Mouse (Mus musculus): ENCODE measurements at regions not wholly inside any gene's neighbourhood (a gene's known extent, or its start where the extent isn't known, plus 50 kb on each side); places are given as distances from the start of the nearest gene placed in this dataset.
"Not testable (repeated sequence)": the region's sequence is repeated elsewhere in the genome, so short reads cannot be mapped to it uniquely, and the experiment has no call there.

GRCm38 (mm10) chr4:51868250-51868649, 570.8 kb upstream of the Smc2 start:
- Histone ChIP-seq H3K36me3 (replicated peaks) (no peaks in the 10 kb centered on the region), H3K4me3 (no peak overlapping the region), H3K9me3 (no peaks in the 10 kb centered on the region), H3K27ac (replicated peaks) (no peak overlapping the region), H3K4me1 (no peaks in the 10 kb centered on the region), H3K27me3 (replicated peaks; ENCODE audit: low read depth, poor library complexity, severe bottlenecking) (no peaks in the 10 kb centered on the region)
- 80% methylated on average over 3 of the region's 3 CpGs for WGBS
- DNase-seq (ENCODE audit: low spot score) = no peak

- not testable (repeated sequence) for DNase-seq (ENCODE audit: low spot score); H3K36me3 ChIP-seq (replicated peaks); H3K4me1 ChIP-seq; H3K4me3 ChIP-seq; H3K9me3 ChIP-seq; H3K27ac ChIP-seq (replicated peaks); H3K27me3 ChIP-seq (replicated peaks; ENCODE audit: low read depth, poor library complexity, severe bottlenecking)
Observed at GRCm38 (mm10) chr4:51868716-51869115, 570.3 kb upstream of the Smc2 start.

DNA sequence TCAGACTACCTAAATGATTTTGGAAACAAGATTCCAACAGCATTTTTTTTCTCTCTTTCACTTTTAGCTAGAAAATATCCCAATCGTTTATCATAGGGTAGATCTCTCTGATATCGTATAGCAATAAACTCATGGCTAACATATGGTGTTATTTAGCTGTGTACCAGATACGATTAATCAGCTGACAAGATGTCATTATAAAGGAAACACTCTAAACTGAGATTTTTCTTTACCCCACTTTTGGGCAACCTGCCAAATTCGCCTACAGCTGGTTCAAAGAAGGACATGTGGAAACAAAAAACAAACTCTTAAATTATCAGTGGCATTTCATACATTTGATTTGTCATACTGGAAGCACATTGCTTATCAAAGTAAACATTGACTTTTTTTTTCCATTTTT, 553.6 kb upstream of the Smc2 start:
- no peak for DNase-seq (ENCODE audit: low spot score)
- WGBS = 79% methylated on average over 4 of the region's 4 CpGs
- H3K27ac ChIP-seq (replicated peaks) = no peak overlapping the region

DNA sequence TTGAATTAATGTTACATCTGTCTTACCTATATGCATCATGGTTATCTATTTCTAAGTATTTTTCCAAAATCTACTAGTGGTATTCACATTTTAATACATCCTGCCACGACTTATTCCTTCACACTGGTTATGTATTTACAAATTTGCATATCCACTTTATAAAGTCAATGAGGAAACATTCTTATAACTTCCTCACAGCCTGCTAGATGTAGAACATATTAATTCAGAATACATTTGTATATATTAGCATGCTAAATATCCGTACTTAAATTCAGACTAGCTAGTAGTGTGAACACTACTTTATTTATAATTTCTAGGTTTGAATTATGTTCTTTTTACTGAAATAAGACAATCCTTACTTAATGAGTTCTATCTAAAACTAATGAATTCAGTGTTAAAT, 549.8 kb upstream of the Smc2 start:
- Histone ChIP-seq H3K9me3 (no peaks in the 10 kb centered on the region), H3K36me3 (replicated peaks) (no peaks in the 10 kb centered on the region), H3K4me1 (no peaks in the 10 kb centered on the region), H3K27me3 (replicated peaks; ENCODE audit: low read depth, poor library complexity, severe bottlenecking) (no peaks in the 10 kb centered on the region), H3K4me3 (no peak overlapping the region), H3K27ac (replicated peaks) (no peak overlapping the region)
- 87% methylated on average over 2 of the region's 2 CpGs for WGBS
- no peak for DNase-seq (ENCODE audit: low spot score)

More for the DNA sequence above, 553.6 kb upstream of the Smc2 start:
- H3K36me3 ChIP-seq (replicated peaks) = no peaks in the 10 kb centered on the region
- H3K4me1 ChIP-seq = no peaks in the 10 kb centered on the region
- H3K4me3 ChIP-seq = no peak overlapping the region
- no peaks in the 10 kb centered on the region for H3K27me3 ChIP-seq (replicated peaks; ENCODE audit: low read depth, poor library complexity, severe bottlenecking)
- H3K9me3 ChIP-seq = no peaks in the 10 kb centered on the region

DNA sequence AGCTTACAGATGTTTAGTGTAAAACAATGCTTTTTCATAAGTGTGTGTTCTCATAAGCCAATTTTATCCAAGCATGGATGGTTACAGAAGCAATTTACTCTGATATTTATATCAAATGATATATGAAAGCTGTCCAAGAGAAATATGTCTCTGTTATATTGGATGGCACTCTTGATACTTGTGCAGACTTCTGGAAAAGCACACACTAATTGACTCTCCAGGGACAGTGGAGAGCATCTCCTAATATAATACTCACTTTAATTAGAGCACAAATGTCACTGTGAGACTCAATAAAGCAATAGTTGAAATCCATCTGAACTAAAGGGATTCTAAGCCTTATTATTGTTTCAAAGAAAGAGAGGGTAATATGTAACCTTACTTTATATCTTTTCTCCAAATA, 510.8 kb upstream of the Smc2 start:
- H3K27ac ChIP-seq (replicated peaks) = no peak overlapping the region
- no peaks in the 10 kb centered on the region for H3K4me1 ChIP-seq
- no peak overlapping the region for H3K4me3 ChIP-seq
- no peaks in the 10 kb centered on the region for H3K27me3 ChIP-seq (replicated peaks; ENCODE audit: low read depth, poor library complexity, severe bottlenecking)
- H3K36me3 ChIP-seq (replicated peaks) = no peaks in the 10 kb centered on the region
- DNase-seq (ENCODE audit: low spot score) = no peak
- no peaks in the 10 kb centered on the region for H3K9me3 ChIP-seq

- no peaks in the 10 kb centered on the region for H3K36me3 ChIP-seq (replicated peaks)
- no peak overlapping the region for H3K4me3 ChIP-seq
- no peak overlapping the region for H3K27ac ChIP-seq (replicated peaks)
- 92% methylated on average over 10 of the region's 10 CpGs for WGBS
- H3K27me3 ChIP-seq (replicated peaks; ENCODE audit: low read depth, poor library complexity, severe bottlenecking) = no peaks in the 10 kb centered on the region
- H3K4me1 ChIP-seq = no peaks in the 10 kb centered on the region
- H3K9me3 ChIP-seq = no peaks in the 10 kb centered on the region
- no peak for DNase-seq (ENCODE audit: low spot score)
Observed at GRCm38 (mm10) chr4:51969751-51970150, 469.3 kb upstream of the Smc2 start.

- Histone ChIP-seq H3K9me3 (no peaks in the 10 kb centered on the region), H3K4me1 (no peaks in the 10 kb centered on the region), H3K27me3 (replicated peaks; ENCODE audit: low read depth, poor library complexity, severe bottlenecking) (no peaks in the 10 kb centered on the region), H3K36me3 (replicated peaks) (no peaks in the 10 kb centered on the region), H3K4me3 (no peak overlapping the region), H3K27ac (replicated peaks) (no peak overlapping the region)
- DNase-seq (ENCODE audit: low spot score) = no peak
- WGBS = 87% methylated on average over 8 of the region's 8 CpGs
Observed at GRCm38 (mm10) chr4:51978962-51979361, 460.1 kb upstream of the Smc2 start.

GRCm38 (mm10) chr4:51992482-51992881, 446.6 kb upstream of the Smc2 start:
- Histone ChIP-seq H3K9me3 (no peaks in the 10 kb centered on the region), H3K27me3 (replicated peaks; ENCODE audit: low read depth, poor library complexity, severe bottlenecking) (no peaks in the 10 kb centered on the region), H3K4me3 (no peak overlapping the region), H3K36me3 (replicated peaks) (no peaks in the 10 kb centered on the region), H3K4me1 (no peaks in the 10 kb centered on the region), H3K27ac (replicated peaks) (no peak overlapping the region)
- 85% methylated on average over 2 of the region's 2 CpGs for WGBS
- no peak for DNase-seq (ENCODE audit: low spot score)

- no peaks in the 10 kb centered on the region for H3K9me3 ChIP-seq
- H3K27me3 ChIP-seq (replicated peaks; ENCODE audit: low read depth, poor library complexity, severe bottlenecking) = no peaks in the 10 kb centered on the region
- H3K27ac ChIP-seq (replicated peaks) = no peak overlapping the region
- DNase-seq (ENCODE audit: low spot score) = no peak
- 86% methylated on average over 11 of the region's 11 CpGs for WGBS
- no peaks in the 10 kb centered on the region for H3K4me1 ChIP-seq
- no peaks in the 10 kb centered on the region for H3K36me3 ChIP-seq (replicated peaks)
- H3K4me3 ChIP-seq = no peak overlapping the region
Observed at GRCm38 (mm10) chr4:52036765-52037353, 402.2 kb upstream of the Smc2 start.

DNA sequence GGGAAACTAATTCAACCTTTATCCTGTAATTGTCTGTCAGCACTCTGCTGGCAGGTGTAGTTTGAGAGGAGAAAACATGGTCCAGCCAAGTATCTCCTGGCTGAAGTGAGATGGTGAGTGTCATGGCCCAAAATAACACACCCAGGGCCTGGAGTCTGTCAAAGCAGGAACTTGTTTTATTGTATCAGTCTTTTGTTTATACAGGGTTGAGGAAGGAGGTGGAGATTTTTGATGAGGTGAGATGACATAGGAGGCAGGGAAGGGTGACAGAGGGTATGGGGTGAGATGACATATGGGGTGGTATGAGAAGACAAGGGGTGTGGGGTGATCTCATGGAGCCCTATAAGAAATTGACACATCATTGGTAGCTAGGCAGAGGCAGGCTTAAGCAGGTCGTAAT, 395.6 kb upstream of the Smc2 start:
- no peaks in the 10 kb centered on the region for H3K36me3 ChIP-seq (replicated peaks)
- H3K4me3 ChIP-seq = no peak overlapping the region
- no peaks in the 10 kb centered on the region for H3K27me3 ChIP-seq (replicated peaks; ENCODE audit: low read depth, poor library complexity, severe bottlenecking)
- 88% methylated on average over 1 of the region's 1 CpGs for WGBS
- DNase-seq (ENCODE audit: low spot score) = no peak
- no peak overlapping the region for H3K27ac ChIP-seq (replicated peaks)
- no peaks in the 10 kb centered on the region for H3K4me1 ChIP-seq
- no peaks in the 10 kb centered on the region for H3K9me3 ChIP-seq

DNA sequence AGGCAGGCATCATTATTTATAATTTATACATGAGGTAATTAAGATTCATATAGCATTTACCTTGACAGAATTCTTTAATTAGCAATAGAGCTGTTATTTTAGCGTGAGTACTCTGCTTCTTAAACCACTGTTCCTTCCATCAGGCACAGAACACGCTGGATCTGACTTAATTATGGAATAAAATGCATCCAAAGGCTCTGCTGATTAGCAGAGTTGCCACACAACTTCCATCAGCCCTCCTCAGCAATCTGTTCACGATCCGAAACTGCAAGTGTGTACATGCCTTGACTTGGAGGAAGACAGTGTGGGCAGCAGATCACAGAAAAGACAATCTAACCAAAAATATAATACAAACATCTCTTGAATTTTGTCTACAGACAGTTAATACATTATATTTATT, 388.1 kb upstream of the Smc2 start:
- H3K4me3 ChIP-seq = no peak overlapping the region
- H3K27ac ChIP-seq (replicated peaks) = no peak overlapping the region
- 84% methylated on average over 4 of the region's 4 CpGs for WGBS
- H3K9me3 ChIP-seq = no peaks in the 10 kb centered on the region
- H3K36me3 ChIP-seq (replicated peaks) = no peaks in the 10 kb centered on the region
- no peaks in the 10 kb centered on the region for H3K27me3 ChIP-seq (replicated peaks; ENCODE audit: low read depth, poor library complexity, severe bottlenecking)
- DNase-seq (ENCODE audit: low spot score) = no peak
- H3K4me1 ChIP-seq = no peaks in the 10 kb centered on the region

DNA sequence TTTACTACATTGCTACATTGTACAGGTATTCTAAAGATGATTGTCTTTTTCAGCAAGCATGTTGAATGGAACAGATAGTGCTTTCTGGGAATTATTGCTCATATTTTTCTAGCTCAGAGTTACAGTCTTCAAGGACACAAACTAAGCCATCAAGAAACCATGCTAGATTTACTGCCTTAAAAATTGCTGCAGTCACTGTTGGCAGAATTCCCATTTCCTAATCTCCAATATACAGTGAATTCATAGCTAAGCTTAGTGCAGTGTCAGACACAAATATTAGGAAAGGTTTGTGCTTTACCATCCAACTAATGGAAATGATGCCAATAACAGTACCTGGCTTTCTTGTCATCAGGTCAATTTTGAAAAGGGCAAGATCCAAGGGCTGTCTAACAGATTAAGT, 383.0 kb upstream of the Smc2 start:
- no peaks in the 10 kb centered on the region for H3K4me1 ChIP-seq
- DNase-seq (ENCODE audit: low spot score) = no peak
- no peaks in the 10 kb centered on the region for H3K27me3 ChIP-seq (replicated peaks; ENCODE audit: low read depth, poor library complexity, severe bottlenecking)
- no peak overlapping the region for H3K4me3 ChIP-seq
- H3K27ac ChIP-seq (replicated peaks) = no peak overlapping the region
- H3K9me3 ChIP-seq = no peaks in the 10 kb centered on the region
- H3K36me3 ChIP-seq (replicated peaks) = no peaks in the 10 kb centered on the region

DNA sequence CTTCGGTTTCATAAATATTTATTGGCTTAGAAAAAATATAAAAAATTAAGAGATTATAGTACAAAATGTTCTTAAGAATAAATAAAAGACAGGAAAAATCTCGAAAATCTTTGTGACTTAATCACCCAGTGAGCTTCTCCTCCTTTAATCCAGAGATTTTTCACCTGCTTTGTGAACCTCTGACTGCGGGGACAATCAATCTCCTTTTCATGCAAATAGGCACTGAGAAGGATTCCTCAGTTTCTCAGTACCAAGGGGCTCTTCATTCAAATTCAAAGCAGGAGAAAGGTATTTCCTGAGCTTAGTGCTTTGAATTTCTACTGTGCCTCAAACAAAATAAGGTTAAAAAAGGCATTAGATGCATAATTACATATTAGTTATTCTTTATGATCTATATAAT, 379.0 kb upstream of the Smc2 start:
- 76% methylated on average over 3 of the region's 3 CpGs for WGBS
- Histone ChIP-seq H3K36me3 (replicated peaks) (no peaks in the 10 kb centered on the region), H3K27me3 (replicated peaks; ENCODE audit: low read depth, poor library complexity, severe bottlenecking) (no peaks in the 10 kb centered on the region), H3K9me3 (no peaks in the 10 kb centered on the region), H3K4me3 (no peak overlapping the region), H3K4me1 (no peaks in the 10 kb centered on the region), H3K27ac (replicated peaks) (no peak overlapping the region)
- DNase-seq (ENCODE audit: low spot score) = no peak

- no peak for DNase-seq (ENCODE audit: low spot score)
- H3K4me1 ChIP-seq = no peaks in the 10 kb centered on the region
- 76% methylated on average over 3 of the region's 3 CpGs for WGBS
Observed at GRCm38 (mm10) chr4:52099187-52099586, 339.9 kb upstream of the Smc2 start.

More at GRCm38 (mm10) chr4:52099187-52099586, 339.9 kb upstream of the Smc2 start:
- Histone ChIP-seq H3K36me3 (replicated peaks) (no peaks in the 10 kb centered on the region), H3K27me3 (replicated peaks; ENCODE audit: low read depth, poor library complexity, severe bottlenecking) (no peaks in the 10 kb centered on the region), H3K9me3 (no peaks in the 10 kb centered on the region), H3K4me3 (no peak overlapping the region), H3K27ac (replicated peaks) (no peak overlapping the region)

Data from embryonic facial prominence, embryonic 10.5 days (tissue).